Mouse (Mus musculus): ENCODE results near the gene Zbtb20.

- no peak for TF ChIP-seq GATA2 (IDR thresholded peaks at IDR 0.05; ENCODE audit: borderline replicate concordance, low read depth, low read length)
- no peak for TF ChIP-seq CTCF (IDR thresholded peaks at IDR 0.05; ENCODE audit: low read depth, low read length)
- no peak for TF ChIP-seq POLR2AphosphoS5 (IDR thresholded peaks at IDR 0.05; ENCODE audit: insufficient replicate concordance, low read depth, low read length)
- no peak for TF ChIP-seq GATA1 (IDR thresholded peaks at IDR 0.05; ENCODE audit: borderline replicate concordance, low read length)
Measured at GRCm38 (mm10) chr16:42874910-42875851, 500 bp upstream of the Zbtb20 start.

All from G1E (cell line).